Mouse (Mus musculus) thymus, postnatal 36 days (tissue): ENCODE data around the gene Efnb3.

Experiments used
- DNase-seq, 2 experiments: peaks; one replicate each; pipeline ENCODE4 v3.0.0; 2022; ENCODE audit warnings: mixed read lengths in 2 of 2

The Efnb3 gene

DNA sequence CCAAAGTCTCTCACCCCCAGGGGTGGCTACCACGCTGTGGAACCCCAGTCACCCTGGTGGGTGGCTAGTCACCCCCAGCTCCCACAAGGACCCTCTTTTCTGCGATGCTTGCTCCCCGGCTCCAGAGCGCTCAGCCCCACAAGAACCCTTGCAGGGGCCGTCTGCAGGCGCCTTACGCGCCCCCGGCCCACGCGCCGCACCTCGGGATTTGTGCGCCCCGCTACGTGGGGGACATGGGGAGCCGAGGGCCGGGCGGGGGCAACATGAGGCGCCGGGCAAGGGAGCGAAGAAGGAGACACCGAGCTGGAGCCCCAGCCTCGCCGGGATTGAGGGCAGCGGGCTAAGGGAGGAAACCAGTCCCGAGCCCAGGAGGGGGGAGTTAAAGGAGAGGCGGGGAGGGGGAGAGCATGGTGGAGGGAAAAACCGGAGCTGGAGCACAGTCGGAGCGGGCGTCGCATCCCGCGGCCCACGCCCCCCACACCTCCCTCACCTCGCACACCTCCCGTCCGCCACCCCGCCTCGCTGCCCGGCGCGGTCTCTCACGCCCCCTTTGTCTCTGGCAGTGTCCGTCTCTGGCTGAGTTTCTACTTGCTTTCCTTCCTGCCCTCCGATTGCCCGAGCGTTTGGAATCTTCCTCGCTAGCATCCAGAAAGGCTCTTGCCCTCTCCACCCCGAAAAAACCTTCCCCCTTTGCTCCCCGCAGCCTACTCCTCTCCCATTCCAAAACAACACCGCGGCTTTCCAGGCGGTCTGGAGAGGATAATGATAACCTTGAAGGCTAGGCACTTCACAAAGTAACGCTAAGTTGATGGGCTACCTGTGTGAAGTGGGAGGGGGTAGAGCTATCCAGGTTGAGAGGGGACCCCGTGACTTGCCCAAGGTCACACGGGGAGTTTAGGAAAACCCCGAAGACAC is at the start of gene Efnb3:
TSS of gene Efnb3 (minus strand) at position 355 of the 915 bp plus-strand sequence.
- no peak for DNase-seq

DNA sequence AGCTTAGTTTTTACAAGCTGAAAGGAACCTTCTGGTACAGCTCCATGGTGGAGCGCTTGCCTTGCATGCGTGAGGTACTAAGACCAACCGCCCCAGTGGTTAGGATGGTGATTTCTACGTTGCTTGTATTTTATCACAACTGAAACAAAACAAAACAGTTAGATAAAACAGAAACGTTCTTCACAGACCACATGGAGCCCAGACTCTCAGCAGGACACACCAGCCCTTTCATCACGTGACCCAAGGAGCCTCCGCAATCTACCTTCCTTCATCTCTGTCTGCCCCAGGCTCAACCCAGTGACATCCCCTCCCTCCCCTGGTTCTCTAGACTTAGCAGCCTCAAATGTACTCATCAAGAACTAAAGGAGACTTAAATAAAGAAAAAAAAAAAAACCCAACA is 49.4 kb upstream of the Efnb3 start:
- no peak for DNase-seq

DNA sequence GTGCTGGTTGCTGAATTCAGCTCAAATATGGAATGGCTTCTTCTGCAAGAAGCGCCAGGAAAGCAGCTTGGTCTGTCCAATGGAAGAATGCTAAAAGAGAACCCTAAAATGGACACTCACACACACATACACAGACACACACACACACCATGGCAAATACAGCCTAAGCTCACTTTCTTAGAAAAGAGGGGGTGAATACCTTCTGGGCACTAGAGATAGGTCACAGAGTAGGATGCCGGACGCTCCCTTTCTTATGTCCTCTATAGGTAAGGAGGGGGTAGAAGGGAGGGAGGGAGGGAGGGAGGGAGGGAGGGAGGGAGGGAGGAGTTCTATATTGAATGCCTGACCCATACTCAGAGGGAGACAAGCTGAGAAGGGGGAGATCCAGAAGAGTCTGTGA is 48.5 kb upstream of the Efnb3 start:
- DNase-seq: no peak

DNA sequence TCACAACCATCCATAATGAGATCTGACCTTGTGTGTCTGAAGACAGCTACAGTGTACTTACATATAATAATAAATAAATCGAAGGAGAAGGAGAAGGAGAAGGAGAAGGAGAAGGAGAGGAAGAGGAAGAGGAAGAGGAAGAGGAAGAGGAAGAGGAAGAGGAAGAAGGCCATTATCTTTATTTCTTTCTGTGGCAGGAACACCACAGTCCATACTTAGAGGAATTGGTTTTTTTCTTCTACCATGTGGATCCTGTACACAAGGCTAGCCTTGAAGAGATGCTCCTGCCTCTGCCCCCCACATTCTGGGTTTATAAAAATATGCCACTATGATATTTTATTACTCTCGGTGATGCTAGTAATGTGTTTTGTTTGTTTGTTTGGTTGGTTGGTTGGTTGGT is 46.8 kb upstream of the Efnb3 start:
- no peak for DNase-seq

DNA sequence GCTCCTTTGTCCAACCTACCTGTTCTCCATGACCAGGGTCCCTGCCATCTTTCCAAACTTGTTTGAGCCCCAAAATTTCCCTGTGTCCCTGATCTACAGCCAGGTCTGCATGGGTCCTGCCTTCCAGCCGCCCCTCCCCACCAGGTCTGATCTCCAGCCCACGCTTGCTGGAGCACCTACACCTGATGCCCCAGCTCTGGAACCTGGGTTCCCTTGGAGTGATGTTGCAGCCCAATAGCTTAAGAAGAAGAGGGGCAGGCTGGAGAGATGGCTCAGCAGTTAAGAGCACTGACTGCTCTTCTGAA is 46.4 kb upstream of the Efnb3 start:
- DNase-seq: peak in 1 of 2 experiments; percentile 23

DNA sequence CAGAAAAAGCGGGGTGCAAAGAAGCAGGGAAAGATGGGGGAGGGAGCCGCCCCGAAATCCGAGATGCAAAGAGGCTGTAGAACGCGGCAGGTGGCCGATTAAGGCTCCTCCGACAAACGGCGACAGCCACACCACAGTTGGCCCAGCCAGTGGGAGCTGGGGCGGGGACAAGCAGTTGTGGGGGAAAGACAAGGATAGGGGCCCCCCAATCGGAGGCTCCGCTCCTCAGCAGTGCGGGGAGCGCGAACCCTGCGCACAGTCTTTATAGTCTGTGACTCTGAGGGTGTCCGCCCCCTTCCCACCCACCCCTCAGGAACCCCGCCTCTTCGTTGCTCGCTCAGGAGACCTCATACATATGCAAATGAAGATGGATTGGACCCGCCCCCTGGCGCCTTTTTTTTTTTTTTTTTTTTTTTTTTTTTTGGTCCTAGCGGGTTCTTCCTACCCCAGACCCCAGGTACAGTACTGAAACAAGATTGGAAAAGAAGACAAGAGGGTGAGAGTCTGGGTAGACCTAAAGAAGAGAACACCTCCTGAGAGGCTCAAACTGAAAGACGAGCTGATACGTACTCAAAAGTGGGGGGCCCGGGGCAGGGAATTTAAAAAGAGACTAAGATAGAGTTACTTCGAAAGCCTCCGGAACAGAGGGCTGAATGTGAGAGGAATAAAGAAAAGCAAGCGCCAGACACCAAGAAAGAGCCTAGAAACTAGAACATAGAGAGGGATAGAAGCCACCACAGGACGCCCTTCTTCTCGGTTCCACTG is 45.9 kb upstream of the Efnb3 start, which contains the start of gene Atp1b2:
TSS of gene Atp1b2 (minus strand) at position 217 of the 765 bp plus-strand sequence.
- peak; percentile 74 to 81 for DNase-seq

DNA sequence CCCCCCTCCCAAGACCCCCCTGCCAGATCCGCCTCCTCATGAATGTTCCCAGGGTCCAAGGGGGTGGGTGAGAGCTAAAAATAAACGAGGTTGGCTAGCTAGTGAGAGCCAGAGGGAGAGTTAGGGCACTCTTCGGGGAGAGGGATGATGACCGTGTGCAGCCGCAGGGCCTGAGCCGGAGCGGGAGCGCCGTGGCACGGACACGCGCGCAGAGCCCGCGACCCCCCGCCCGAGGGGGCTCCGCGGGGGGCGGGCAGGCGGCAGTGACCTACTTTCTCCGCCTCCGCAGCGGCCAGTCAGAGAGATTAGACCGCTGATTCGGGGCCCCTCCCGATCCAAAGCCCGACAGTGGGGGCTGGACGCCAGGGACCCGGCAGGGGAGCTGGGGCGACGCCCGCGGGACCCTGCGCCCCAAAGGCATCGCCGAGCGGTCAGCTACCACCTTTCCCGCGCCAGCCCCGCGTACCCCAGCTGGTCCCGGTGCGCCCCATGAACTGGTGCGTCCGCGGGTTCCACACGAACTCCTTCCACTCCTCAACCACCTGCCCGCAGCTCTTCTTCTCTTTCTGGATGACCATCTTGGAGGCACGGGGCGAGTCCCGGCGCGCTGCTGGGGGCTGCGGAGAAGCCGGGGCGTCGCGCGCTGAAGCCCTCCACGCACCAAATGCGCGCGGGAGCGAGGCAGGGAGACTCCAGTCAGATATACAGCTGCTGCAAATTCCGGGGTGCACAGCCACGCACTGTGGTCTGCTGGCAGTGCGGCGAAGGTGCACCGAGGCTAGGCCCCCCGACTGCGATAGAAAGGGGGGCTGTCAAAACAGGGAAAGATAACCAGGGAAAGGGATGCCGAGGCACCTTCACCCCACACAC is 45.0 kb upstream of the Efnb3 start:
- DNase-seq: peak in 1 of 2 experiments; percentile 47

DNA sequence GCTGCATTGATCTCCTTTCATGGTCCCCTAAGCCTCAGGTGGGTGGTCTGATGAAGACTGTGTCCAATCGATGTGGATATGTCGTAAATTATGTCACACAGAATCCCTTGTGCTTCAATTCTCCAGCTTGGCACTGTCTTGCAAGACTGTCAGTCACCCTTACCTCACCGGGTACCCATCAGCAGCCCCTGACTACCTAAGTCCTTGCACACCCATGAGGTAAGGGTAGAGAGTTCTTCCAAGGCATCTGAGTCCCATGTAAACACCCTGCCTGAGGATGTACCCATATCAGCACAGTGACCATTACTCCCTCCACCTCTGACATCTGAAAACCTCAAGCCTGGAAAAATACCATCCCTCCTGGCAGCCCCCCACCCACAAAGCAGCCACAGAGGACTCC is 44.3 kb upstream of the Efnb3 start:
- DNase-seq: no peak

DNA sequence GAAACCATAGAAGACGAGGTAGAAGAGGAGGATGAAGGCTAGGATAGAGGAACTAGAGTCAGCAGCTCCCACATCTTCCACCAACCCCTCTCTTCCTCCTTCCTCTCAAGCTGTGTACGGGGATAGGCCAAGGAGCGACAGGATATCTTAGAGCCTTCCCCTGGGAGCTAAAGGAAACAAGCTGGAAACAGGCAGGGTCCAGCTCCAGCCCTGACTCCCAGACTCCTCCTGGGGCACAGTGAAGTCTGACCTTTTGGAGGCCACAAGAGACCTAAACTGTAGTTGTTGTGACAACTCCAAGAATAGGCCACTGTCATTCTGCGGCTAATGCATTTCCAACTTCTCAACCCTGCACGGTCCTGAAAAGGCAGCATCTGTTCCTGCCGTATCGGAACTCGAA is 43.5 kb upstream of the Efnb3 start:
- no peak for DNase-seq

DNA sequence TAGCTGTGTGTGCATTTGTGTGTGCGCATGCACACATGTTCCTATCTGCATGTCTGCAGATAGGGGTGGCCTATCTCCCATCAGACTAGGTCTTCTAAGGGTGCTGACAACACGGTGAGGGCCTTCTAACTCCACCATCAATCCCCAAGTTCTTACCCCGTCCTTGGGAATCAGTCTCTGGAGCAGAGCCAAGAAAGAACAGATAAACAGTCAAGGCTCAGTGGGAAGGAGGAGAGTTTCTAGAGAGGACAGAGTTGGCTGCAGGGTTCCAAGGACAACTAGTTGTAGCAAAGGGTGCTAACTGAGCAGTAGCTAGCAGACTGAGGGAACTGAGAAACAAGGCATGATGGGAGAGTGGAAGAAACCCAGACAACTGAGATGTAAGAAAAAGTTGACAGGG is 41.8 kb upstream of the Efnb3 start:
- DNase-seq: no peak

DNA sequence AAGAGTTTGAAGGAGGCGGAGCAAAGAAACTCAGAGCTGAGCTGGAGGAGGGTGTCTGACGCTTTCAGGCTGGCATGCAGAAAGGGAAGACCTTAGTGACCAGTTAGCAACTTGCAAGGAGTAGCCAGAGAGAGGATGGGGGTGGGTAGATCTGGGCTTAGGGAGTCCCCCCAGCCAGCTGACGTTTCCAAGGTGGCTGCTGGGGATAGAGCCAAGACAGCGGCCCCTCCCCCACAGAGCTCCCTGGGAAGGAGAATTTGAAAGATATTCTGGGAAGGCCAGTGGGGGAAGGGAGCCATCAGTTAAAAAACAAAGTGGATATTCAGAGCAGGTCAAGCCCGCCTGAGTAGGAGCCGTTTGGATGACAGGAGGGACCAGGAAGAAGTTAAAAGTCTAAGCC is 40.1 kb upstream of the Efnb3 start:
- no peak for DNase-seq

DNA sequence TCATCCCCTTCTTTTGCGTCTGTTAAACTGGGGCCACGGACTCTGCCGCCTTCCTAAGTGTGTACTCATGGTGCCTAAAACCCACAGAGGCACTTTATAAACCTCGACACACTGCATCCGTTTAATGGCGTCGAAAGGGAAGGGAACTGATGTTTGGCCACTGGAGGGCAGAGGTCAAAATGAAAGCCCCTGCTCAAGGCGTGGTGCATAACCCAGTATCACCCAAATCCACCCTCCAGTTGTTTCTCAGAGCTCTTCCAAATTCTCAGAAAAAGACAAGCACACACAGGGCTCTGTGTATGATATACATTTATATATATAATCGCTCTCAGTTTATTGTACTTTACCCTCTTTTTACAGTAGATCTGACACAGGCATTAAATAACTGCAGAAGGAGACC is 39.4 kb upstream of the Efnb3 start:
- no peak for DNase-seq

DNA sequence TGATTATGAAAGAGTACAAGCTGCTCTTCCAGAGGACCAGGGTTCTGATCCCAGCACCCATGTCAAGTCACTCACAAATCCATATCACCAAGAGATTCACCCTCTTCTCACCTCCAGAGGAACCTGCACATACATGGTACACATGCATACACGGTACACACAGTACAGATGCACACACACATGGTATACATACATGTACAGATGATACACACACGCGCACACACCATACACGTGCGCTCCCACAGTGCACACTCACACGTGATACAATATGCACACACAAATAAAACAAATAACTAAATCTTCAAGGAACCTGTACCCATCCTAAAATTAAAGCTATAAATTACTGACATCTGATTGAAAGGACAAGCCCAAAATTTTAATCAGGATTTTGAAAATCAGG is 34.8 kb upstream of the Efnb3 start:
- DNase-seq: no peak

DNA sequence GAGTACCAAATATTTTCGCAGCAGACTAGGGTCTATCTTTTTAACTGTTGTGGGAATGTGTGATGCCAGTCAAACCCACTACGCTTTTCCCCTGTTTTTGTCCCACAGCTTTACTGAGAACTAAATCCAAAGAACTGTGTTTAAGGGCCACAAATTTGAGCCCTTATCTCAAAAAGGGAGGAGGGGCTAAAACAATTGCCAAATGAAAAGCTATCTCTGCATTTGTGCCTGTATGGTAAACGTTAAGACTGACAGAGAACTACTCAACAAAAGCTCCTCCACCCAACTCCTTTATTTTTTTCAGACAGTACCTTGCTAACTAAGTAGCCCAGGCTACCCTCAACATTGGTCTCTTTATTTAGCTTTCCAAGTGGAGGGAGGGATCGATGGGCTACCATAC is 32.8 kb upstream of the Efnb3 start:
- no peak for DNase-seq

DNA sequence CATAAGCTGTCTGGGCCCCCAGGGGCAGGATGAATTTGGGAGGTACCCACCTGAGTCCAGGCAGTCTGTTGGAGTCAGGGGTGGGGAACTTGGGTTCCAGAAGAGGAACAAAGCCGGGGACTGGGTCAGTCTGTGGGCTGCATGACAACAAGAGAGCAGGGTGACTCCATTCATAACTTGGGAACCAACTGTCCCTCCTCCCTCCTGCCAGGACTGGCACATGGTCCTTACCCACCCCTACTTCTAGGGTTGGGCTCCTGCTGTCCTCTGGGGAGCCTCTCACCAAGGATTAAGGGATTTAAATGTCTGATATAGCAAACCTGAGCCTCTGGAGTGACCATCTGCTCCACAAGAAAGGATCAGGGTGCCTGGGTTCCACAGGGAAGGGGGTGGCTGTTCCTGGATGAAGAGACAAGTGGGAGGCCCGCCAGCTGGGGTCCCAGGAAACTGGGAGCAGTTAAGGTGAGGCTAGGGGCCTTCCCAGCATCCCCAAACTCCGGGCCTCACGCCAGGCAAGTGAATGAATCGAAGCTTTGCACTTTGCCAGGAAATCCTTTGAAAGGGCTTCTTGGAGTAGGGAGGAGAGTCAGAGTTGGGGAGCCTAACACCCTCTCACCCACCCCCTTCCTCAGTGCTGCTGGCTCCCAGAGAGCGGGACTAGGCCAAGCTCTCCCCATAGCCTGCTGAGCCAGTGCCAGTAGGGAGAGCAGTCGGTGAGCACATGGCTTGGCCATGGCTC is 32.1 kb upstream of the Efnb3 start:
- no peak for DNase-seq

DNA sequence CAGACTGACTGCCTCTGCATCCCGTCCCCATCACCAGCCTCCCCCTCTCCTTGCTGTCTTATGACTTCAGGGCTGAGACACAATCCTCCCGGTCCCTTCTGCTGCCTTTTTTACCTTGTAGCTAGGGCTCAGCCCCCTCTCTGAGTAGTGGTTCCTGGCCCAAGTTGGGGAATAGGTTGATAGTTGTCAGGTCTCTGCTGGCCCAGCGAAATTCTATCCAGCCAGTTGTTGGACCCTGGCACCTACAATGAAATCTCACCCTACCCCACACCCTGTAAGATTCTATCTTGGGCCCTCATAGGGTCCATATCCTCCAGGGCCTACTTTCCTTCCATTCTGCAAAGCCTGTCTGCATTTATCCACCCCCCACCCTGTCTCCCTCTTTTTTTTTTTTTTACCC is 31.4 kb upstream of the Efnb3 start:
- DNase-seq: no peak

DNA sequence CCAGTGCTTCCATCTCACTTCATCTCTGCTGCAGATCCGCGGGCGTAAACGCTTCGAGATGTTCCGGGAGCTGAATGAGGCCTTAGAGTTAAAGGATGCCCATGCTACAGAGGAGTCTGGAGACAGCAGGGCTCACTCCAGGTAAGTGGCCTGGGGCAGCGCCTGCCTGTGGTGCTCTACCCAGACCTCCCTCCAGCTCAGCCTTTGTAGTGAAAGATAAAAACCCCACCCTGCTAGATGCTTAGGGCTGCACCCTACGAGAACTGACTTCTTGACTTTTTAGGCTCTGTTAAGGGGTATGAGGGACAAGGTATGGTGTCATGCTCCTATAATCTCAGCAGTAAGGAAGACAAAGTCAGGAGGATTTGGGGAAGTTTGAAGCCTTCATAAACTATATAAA is 30.6 kb upstream of the Efnb3 start:
- no peak for DNase-seq

DNA sequence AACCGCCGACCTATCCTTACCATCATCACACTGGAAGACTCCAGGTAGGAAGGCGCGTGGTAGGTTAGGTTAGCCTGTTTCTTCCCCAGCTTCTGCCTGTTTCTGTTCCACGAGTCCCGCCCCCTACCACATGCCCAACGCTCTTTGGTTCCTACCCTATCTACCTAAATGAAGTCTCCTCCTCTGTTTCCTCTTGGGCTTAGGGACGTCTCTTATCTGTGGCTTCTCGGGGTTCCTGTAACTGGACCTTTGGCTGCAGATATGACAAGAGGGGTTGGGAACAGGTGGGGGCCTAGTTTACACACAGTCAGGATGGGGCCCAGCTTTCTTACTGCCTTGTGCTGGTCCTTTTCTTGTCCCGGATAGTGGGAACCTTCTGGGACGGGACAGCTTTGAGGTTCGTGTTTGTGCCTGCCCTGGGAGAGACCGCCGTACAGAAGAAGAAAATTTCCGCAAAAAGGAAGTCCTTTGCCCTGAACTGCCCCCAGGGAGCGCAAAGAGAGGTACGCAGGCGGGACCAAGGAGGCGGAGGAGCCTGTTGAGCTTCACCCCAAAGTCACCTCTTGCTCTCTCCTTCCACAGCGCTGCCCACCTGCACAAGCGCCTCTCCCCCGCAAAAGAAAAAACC is 29.3 kb upstream of the Efnb3 start:
- no peak for DNase-seq

DNA sequence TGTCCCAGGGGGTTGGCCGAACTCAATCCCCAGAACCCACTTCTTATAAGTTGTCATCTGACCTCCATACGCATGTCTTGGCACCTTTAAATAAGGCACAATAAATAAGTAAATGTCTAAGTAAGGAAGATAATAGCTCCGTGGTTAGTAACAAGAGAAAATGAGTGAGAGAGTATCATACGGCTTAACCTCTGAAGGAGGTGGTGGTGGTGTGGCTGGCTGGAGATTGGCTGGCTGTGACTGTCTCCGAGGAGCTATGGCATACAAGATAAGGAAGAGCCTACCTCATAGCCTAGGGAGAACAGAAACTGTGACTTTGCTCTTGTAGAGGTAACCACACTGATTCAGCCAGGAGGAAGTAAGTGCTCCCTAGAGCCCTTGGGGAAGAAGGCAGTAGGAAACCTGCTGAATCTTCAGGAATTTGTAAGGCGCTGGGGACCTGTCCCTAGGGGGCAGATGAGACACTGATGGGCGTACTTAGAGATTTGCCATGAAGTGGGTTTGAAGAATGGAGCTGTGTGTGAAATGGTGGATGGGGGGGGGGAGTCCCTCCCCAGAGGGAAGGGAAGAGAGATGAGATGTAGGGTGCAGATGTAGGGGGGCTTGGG is 25.8 kb upstream of the Efnb3 start:
- DNase-seq: no peak

DNA sequence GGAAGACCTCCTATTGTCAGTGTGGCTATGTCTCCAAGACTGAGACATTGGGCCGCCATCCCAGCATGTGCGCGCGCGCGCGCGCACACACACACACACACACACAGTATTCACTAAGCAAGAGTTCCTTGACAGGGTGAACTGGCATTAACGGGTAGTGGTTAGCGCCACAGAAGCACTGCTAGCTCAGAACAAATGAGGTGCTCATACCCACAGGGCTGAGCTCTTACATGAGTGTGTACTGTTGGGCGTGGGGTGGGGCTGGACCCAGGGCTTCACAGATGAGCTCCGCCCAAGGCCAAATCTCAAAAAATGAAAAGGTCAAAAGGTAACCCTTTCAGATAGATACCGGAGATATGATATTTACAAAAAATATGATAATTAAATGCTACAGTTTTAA is 24.9 kb upstream of the Efnb3 start:
- DNase-seq: no peak

DNA sequence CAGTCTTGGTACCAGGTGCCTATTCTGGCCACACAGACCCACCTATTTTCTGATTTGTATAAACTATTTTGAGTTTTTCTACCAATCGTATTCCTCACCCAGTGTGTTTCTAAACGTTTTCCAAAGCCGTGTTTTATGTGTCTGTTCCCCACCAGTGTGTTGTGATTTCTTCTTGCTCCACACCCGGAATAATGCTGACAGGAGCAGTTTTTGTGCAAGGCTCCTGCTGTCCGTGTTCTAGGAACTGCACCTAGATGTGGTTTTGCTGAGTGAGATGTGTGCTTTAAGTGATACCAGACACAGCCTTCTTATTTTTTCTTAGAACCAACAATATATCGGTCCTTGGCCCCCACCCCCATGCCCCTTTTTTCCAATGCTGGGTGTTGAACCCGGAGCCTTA is 24.0 kb upstream of the Efnb3 start:
- DNase-seq: no peak
